Comparison of ENCODE assay signal across 13 mouse cellular contexts in the genomic region with DNA sequence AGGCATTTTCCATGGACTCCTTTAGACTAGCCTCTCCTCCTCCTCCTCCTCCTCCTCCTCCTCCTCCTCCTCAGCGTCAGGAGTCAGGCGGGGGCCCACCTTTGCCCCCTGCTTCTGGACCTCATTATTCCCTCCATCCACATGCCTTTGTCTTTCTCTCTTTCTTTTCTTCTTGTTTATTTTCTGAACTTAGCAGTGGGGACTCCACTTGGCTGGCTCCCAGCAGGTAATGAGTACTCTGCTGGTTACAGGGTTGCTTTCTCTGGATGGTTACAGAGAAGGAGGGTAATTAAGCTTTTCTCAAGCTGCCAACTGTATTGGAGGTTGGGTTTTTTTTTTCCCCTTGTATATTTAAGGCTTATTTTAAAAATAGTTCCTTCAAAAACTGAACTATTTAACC.
DNase-seq lines count a peak whose midpoint lies in the region; ATAC-seq and TF ChIP-seq lines count a peak whose summit lies in the region.
"Had no signal": no experiment of that assay in that cellular context is flagged by ENCODE, and none has a peak within 500 bp of the region (broad histone marks: within the 10 kb centered on the region; RNA-seq: fewer than 3 reads in every experiment).

No protein-coding gene starts in this region.

- no peak overlapping the region for H3K4me3 ChIP-seq in neural tube, embryonic 13.5 days
- no peak overlapping the region for H3K4me3 ChIP-seq in neural tube, embryonic 15.5 days (replicated peaks)
- H3K4me3 ChIP-seq in hindbrain, embryonic 13.5 days, result no peak overlapping the region
- no peak overlapping the region for H3K4me3 ChIP-seq in intestine, postnatal 0 days (ENCODE audit: low read depth, low read length)
- H3K4me3 ChIP-seq: liver, embryonic 15.5 days had no signal

- no peaks in the 10 kb centered on the region for H3K9me3 ChIP-seq in neural tube, embryonic 13.5 days
- H3K9me3 ChIP-seq in neural tube, embryonic 15.5 days (replicated peaks), result no peaks in the 10 kb centered on the region
- H3K9me3 ChIP-seq in hindbrain, embryonic 13.5 days, result no peaks in the 10 kb centered on the region
- no peaks in the 10 kb centered on the region for H3K9me3 ChIP-seq in intestine, postnatal 0 days (ENCODE audit: control insufficient read depth)
- H3K9me3 ChIP-seq: G1E; liver, embryonic 15.5 days had no signal

- no peaks in the 10 kb centered on the region for H3K27me3 ChIP-seq in neural tube, embryonic 13.5 days
- no peaks in the 10 kb centered on the region for H3K27me3 ChIP-seq in neural tube, embryonic 15.5 days (replicated peaks)
- H3K27me3 ChIP-seq in hindbrain, embryonic 13.5 days, result no peaks in the 10 kb centered on the region
- H3K27me3 ChIP-seq in intestine, postnatal 0 days (replicated peaks; ENCODE audit: control insufficient read depth, insufficient read depth, low read length), result no peaks in the 10 kb centered on the region
- H3K27me3 ChIP-seq: liver, embryonic 15.5 days had no signal

- H3K9ac ChIP-seq in neural tube, embryonic 13.5 days, result no peak overlapping the region
- no peak overlapping the region for H3K9ac ChIP-seq in neural tube, embryonic 15.5 days (replicated peaks)
- H3K9ac ChIP-seq in hindbrain, embryonic 13.5 days, result no peak overlapping the region
- H3K9ac ChIP-seq in intestine, postnatal 0 days (ENCODE audit: low read depth, low read length), result no peak overlapping the region
- H3K9ac ChIP-seq: liver, embryonic 15.5 days had no signal

- peak; percentile 36 to 44 for DNase-seq in frontal cortex, postnatal 10 days (ENCODE audit: low spot score in 2 of 2)
- no peak for DNase-seq in frontal cortex, postnatal 25 days (ENCODE audit: low spot score in 2 of 2)
- DNase-seq in retina, postnatal 1 day, result peak; percentile 71
- no peak for DNase-seq in testis, postnatal 10 days (ENCODE audit: low spot score)
- DNase-seq: cerebellum, adult 18-20 months; heart, postnatal 4 days; spleen, adult 18-20 months had no signal

- no peak for ATAC-seq in neural tube, embryonic 13.5 days (ENCODE audit: low read depth)
- ATAC-seq in neural tube, embryonic 15.5 days (ENCODE audit: low FRiP score), result no peak
- no peak for ATAC-seq in hindbrain, embryonic 13.5 days (ENCODE audit: low FRiP score)
- ATAC-seq in intestine, postnatal 0 days, result no peak

- H3K4me2 ChIP-seq in neural tube, embryonic 13.5 days, result no peak overlapping the region
- H3K4me2 ChIP-seq in neural tube, embryonic 15.5 days, result no peak overlapping the region
- no peak overlapping the region for H3K4me2 ChIP-seq in hindbrain, embryonic 13.5 days
- no peak overlapping the region for H3K4me2 ChIP-seq in intestine, postnatal 0 days (replicated peaks; ENCODE audit: low read depth)
- H3K4me2 ChIP-seq: liver, embryonic 15.5 days had no signal

- 20% methylated on average over 1 of the region's 2 CpGs for WGBS in neural tube, embryonic 13.5 days
- WGBS in neural tube, embryonic 15.5 days, result 0% methylated on average over 2 of the region's 2 CpGs
- 0% methylated on average over 2 of the region's 2 CpGs for WGBS in hindbrain, embryonic 13.5 days
- 23% methylated on average over 2 of the region's 2 CpGs for WGBS in intestine, postnatal 0 days

- 0 out of 2 replicates have a peak overlapping the region, but pooled peaks have one; percentile 39 for H3K27ac ChIP-seq in neural tube, embryonic 13.5 days (replicated peaks)
- no peak overlapping the region; the same call in 1 of the 2 replicates for H3K27ac ChIP-seq in neural tube, embryonic 15.5 days (replicated peaks)
- H3K27ac ChIP-seq in hindbrain, embryonic 13.5 days, result 0 out of 2 replicates have a peak overlapping the region, but pooled peaks have one; percentile 44
- no peak overlapping the region for H3K27ac ChIP-seq in intestine, postnatal 0 days (ENCODE audit: low read depth, low read length)
- H3K27ac ChIP-seq: liver, embryonic 15.5 days had no signal

- no peaks in the 10 kb centered on the region for H3K36me3 ChIP-seq in neural tube, embryonic 13.5 days
- no peaks in the 10 kb centered on the region for H3K36me3 ChIP-seq in neural tube, embryonic 15.5 days
- H3K36me3 ChIP-seq in hindbrain, embryonic 13.5 days, result no peaks in the 10 kb centered on the region
- no peaks in the 10 kb centered on the region for H3K36me3 ChIP-seq in intestine, postnatal 0 days (ENCODE audit: control insufficient read depth, insufficient read depth)
- H3K36me3 ChIP-seq: G1E; liver, embryonic 15.5 days had no signal

- no peak for TF ChIP-seq CTCF in intestine, postnatal 0 days (IDR thresholded peaks at IDR 0.05; ENCODE audit: low read depth)

- peaks cover 11% of the 10 kb centered on the region for H3K4me1 ChIP-seq in neural tube, embryonic 13.5 days (replicated peaks)
- H3K4me1 ChIP-seq in neural tube, embryonic 15.5 days, result peaks cover 9% of the 10 kb centered on the region; the same call in 1 of the 2 replicates
- peaks cover 19% of the 10 kb centered on the region for H3K4me1 ChIP-seq in hindbrain, embryonic 13.5 days (replicated peaks)
- H3K4me1 ChIP-seq in intestine, postnatal 0 days (replicated peaks; ENCODE audit: control insufficient read depth, insufficient read depth, low read length), result no peaks in the 10 kb centered on the region

Comparison
In these comparisons a context has a peak if more than half of its experiments do, and no peak if none do; other contexts are left out.
1. DNase-seq: peak in frontal cortex, postnatal 10 days (2 of 2) and retina, postnatal 1 day (single experiment); none in frontal cortex, postnatal 25 days (0 of 2) and testis, postnatal 10 days (single experiment).
2. H3K27ac ChIP-seq: peak in neural tube, embryonic 13.5 days (single experiment) and hindbrain, embryonic 13.5 days (single experiment); none in neural tube, embryonic 15.5 days (single experiment) and intestine, postnatal 0 days (single experiment).